Mouse (Mus musculus) hindbrain, embryonic 12.5 days (tissue): ENCODE measurements around the gene Tssc4. TPM values are rescaled to one million over a fixed set of nuclear protein-coding genes. Genes with fewer than 3 reads are reported as not detected.

Experiments used
- ATAC-seq: fragments of 200-750 bp; cut with Nextera tagmentation; 2 replicates; pipeline ENCODE4 v1.8.0; 2017; ENCODE audit warnings: moderate TSS enrichment; ENCODE audit not compliant: low FRiP score
- H3K27ac ChIP-seq: fragments of 300-500 bp; sonication (generic); 2 replicates; pipeline ENCODE4 v1.5.1; 2016; ENCODE audit warnings: mild to moderate bottlenecking
- H3K27me3 ChIP-seq: fragments of 300-500 bp; sonication (generic); 2 replicates; pipeline ENCODE4 v1.6.1; 2016; ENCODE audit warnings: mild to moderate bottlenecking
- H3K36me3 ChIP-seq: fragments of 300-500 bp; sonication (generic); 2 replicates; pipeline ENCODE4 v1.6.1; 2016; ENCODE audit warnings: mild to moderate bottlenecking
- H3K4me1 ChIP-seq: fragments of 300-500 bp; sonication (generic); 2 replicates; pipeline ENCODE4 v1.6.1; 2016
- H3K4me2 ChIP-seq: fragments of 300-500 bp; sonication (generic); replicated peaks from 2 replicates; pipeline ENCODE4 v1.6.1; 2016; ENCODE audit warnings: mild to moderate bottlenecking
- H3K4me3 ChIP-seq: fragments of 300-500 bp; sonication (generic); 2 replicates; pipeline ENCODE4 v1.5.1; 2016; ENCODE audit warnings: mild to moderate bottlenecking
- H3K9ac ChIP-seq: fragments of 300-500 bp; sonication (generic); 2 replicates; pipeline ENCODE4 v1.6.1; 2016; ENCODE audit warnings: mild to moderate bottlenecking, moderate library complexity
- H3K9me3 ChIP-seq: fragments of 300-500 bp; sonication (generic); replicated peaks from 2 replicates; pipeline ENCODE4 v1.6.1; 2016; ENCODE audit warnings: mild to moderate bottlenecking
- WGBS: fragments of 180-500 bp; shearing (Covaris S2); methylation state at CpG from one replicate; pipeline ENCODE4 v1.1.7; 2016; 5-methylcytosine and 5-hydroxymethylcytosine counted together
- polyA plus RNA-seq: library from polyadenylated mRNA; unstranded; fragments of >200 nt; fragmentation: Nextera tagmentation; extraction: Ambion mirVana; gene quantifications from 2 replicates; pipeline ENCODE4 v1.2.1, GENCODE M21; 2016

The Tssc4 gene
- polyA plus RNA-seq, 1 experiment from 2014 or later, result 88.7 TPM

GRCm38 (mm10) chr7:143077351-143077750, 8.3 kb downstream of the Tssc4 start:
- H3K27ac ChIP-seq, result no peak overlapping the region
- H3K4me1 ChIP-seq, result no peaks in the 10 kb centered on the region
- WGBS, result 81% methylated on average over 2 of the region's 2 CpGs
- no peaks in the 10 kb centered on the region for H3K36me3 ChIP-seq
- H3K4me2 ChIP-seq, result no peak overlapping the region
- H3K27me3 ChIP-seq, result no peaks in the 10 kb centered on the region
- no peak overlapping the region for H3K4me3 ChIP-seq
- ATAC-seq, result no peak
- no peak overlapping the region for H3K9ac ChIP-seq
- no peaks in the 10 kb centered on the region for H3K9me3 ChIP-seq

- 76% methylated on average over 6 of the region's 6 CpGs for WGBS
- peaks cover 4% of the 10 kb centered on the region for H3K4me1 ChIP-seq
- H3K27ac ChIP-seq, result no peak overlapping the region
- no peak overlapping the region for H3K4me2 ChIP-seq
- H3K9ac ChIP-seq, result no peak overlapping the region
- H3K9me3 ChIP-seq, result no peaks in the 10 kb centered on the region
- no peaks in the 10 kb centered on the region for H3K27me3 ChIP-seq
- H3K4me3 ChIP-seq, result no peak overlapping the region
- H3K36me3 ChIP-seq, result no peaks in the 10 kb centered on the region
- no peak for ATAC-seq
These were observed 13.0 kb downstream of the Tssc4 start for GRCm38 (mm10) chr7:143082024-143082423.

DNA sequence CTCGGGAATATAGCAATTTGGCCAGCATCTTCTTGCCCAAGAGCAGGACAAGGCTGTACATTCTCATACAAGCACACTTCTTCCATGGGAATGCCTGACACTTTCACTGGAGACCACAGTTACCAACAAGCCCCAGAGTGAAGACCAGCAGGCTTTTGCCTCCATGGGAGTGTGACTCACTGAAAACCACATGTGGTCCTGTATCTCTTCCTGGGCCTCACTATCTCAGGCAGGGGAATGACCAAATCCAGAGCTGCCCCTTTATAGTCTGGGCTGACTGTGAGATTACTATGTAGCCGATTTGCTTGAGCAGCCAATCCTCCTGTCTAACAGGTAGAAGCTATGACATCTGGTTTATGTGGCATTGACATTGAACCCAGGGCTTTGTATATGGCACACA, 14.7 kb downstream of the Tssc4 start:
- WGBS, result 83% methylated on average over 2 of the region's 2 CpGs
- no peak overlapping the region for H3K4me3 ChIP-seq
- H3K4me2 ChIP-seq, result no peak overlapping the region
- H3K27ac ChIP-seq, result no peak overlapping the region
- no peak overlapping the region for H3K9ac ChIP-seq
- H3K4me1 ChIP-seq, result peaks cover 6% of the 10 kb centered on the region
- ATAC-seq, result no peak
- H3K36me3 ChIP-seq, result no peaks in the 10 kb centered on the region
- no peaks in the 10 kb centered on the region for H3K9me3 ChIP-seq
- no peaks in the 10 kb centered on the region for H3K27me3 ChIP-seq

- peak overlapping the region; percentile 48; the same call in 1 of the 2 replicates for H3K27ac ChIP-seq
- H3K9ac ChIP-seq, result no peak overlapping the region
- WGBS, result 52% methylated on average over 2 of the region's 2 CpGs
- no peaks in the 10 kb centered on the region for H3K36me3 ChIP-seq
- no peak overlapping the region for H3K4me3 ChIP-seq
- ATAC-seq, result no peak
- H3K27me3 ChIP-seq, result no peaks in the 10 kb centered on the region
- peaks cover 6% of the 10 kb centered on the region for H3K4me1 ChIP-seq
- no peaks in the 10 kb centered on the region for H3K9me3 ChIP-seq
- H3K4me2 ChIP-seq, result no peak overlapping the region
These were observed 17.3 kb downstream of the Tssc4 start for GRCm38 (mm10) chr7:143086366-143086765.

DNA sequence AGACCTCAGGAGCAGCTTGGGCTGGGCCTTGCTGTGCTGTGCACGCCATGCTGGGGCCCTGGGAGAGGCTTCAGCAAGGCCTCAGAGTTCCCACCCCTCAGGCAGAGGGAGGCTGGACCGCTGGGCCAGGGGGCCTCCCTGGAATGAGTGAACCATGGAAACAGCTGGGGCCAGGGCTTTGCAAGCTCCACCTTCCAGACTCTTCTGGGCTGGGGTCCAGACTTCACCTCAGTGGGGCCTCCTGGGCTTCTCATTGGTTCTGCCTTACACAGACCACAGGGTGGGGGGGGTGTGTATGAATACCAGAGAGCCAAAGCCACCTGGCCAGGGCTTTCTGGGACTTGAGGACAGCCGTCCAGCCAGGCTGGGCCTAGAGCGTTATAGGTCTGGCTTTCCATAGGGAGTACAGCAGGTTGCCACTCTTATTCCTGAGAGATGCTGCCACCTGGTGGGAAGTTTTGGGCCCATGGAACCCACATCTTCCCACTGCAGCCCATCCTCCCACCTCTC, 18.1 kb downstream of the Tssc4 start:
- H3K4me3 ChIP-seq, result no peak overlapping the region
- H3K4me2 ChIP-seq, result 0 out of 2 replicates have a peak overlapping the region, but pooled peaks have one; percentile 13
- WGBS, result 34% methylated on average over 4 of the region's 4 CpGs
- peak overlapping the region; percentile 48; the same call in 1 of the 2 replicates for H3K27ac ChIP-seq
- ATAC-seq, result peak; percentile 50
- H3K9ac ChIP-seq, result no peak overlapping the region
- no peaks in the 10 kb centered on the region for H3K27me3 ChIP-seq
- no peaks in the 10 kb centered on the region for H3K9me3 ChIP-seq
- peaks cover 6% of the 10 kb centered on the region for H3K4me1 ChIP-seq
- no peaks in the 10 kb centered on the region for H3K36me3 ChIP-seq

- WGBS, result 81% methylated on average over 3 of the region's 3 CpGs
- no peak for ATAC-seq
- Histone ChIP-seq H3K4me2 (no peak overlapping the region), H3K4me1 (no peaks in the 10 kb centered on the region), H3K27me3 (no peaks in the 10 kb centered on the region), H3K9ac (no peak overlapping the region), H3K27ac (no peak overlapping the region), H3K36me3 (no peaks in the 10 kb centered on the region), H3K4me3 (no peak overlapping the region), H3K9me3 (no peaks in the 10 kb centered on the region)
These were observed 24.8 kb downstream of the Tssc4 start for GRCm38 (mm10) chr7:143093847-143094246.

DNA sequence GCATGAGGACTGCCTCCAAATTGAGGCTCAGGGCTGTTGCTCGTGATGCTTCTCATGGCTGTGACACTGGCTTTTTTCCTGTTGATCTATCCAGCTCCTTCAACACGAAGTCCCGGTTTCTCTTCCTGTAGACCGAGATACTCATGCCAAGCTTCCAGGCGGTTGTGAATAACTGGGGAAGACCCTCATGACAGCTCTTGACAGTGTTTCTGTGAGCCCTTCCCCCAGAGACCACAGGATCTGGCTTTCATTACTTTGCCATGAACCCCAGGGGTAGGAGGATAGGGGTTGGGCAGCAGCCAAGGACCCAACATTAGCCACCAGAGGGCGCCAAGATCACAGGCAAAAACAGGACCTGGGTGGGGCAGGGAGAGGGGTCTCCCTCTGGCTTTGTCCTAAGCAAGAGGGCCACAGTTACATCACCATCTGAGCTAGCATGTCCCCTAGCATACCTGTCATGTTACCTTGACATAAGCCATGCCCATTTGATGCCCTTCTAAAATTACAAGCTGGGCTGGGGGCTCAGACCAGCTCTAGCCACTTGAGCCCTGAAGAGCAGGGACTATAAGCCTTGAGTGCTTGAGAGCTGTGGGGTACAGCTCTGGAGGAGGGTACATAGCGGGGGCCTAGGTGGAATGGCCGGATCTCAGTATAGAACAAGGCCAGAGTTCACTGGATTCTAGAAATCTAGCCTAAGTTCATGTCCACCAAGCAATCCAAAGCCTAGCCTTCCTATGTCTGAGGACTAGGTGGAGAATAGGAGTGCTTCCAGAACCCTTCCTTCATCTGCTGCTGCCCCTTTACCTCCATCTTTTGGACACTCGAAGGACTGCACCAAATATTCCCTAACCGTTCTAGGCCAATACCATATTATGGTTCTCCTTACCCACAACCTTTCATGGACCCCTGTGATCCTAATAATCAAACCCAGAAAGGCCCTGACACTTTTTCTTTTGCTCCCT, 25.8 kb downstream of the Tssc4 start, which contains the start of gene Trpm5:
TSS of gene Trpm5 (minus strand) at position 51 of the 962 bp plus-strand sequence.
- no peak for ATAC-seq
- Histone ChIP-seq H3K36me3 (no peaks in the 10 kb centered on the region), H3K9ac (no peak within 1 kb of the TSS), H3K27ac (no peak within 1 kb of the TSS), H3K27me3 (no peaks in the 10 kb centered on the region), H3K4me1 (no peaks in the 10 kb centered on the region), H3K4me3 (no peak within 1 kb of the TSS), H3K4me2 (no peak within 1 kb of the TSS), H3K9me3 (no peaks in the 10 kb centered on the region)
- WGBS, result 44% methylated on average over 10 of the region's 10 CpGs

DNA sequence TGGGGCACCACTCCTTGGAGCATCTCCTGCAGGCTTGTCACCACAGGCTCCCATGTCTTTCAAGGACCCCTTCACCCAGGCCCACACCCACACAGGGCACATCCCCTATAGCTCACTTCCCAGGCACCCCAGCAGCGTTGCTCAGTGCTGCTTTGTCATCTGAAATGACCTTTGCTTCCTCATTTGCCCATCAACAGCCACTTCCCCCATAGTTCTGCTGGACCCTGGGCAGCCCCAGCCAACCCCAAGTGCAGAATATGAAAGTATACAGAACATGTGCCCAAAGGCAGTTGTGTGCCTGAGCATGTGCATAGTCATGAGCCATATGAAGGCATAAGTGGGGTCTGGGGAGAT, 26.5 kb downstream of the Tssc4 start:
- 58% methylated on average over 1 of the region's 1 CpGs for WGBS
- Histone ChIP-seq H3K4me2 (no peak overlapping the region), H3K27me3 (no peaks in the 10 kb centered on the region), H3K9me3 (no peaks in the 10 kb centered on the region), H3K9ac (no peak overlapping the region), H3K4me3 (no peak overlapping the region), H3K36me3 (no peaks in the 10 kb centered on the region), H3K4me1 (no peaks in the 10 kb centered on the region), H3K27ac (no peak overlapping the region)
- ATAC-seq, result no peak

DNA sequence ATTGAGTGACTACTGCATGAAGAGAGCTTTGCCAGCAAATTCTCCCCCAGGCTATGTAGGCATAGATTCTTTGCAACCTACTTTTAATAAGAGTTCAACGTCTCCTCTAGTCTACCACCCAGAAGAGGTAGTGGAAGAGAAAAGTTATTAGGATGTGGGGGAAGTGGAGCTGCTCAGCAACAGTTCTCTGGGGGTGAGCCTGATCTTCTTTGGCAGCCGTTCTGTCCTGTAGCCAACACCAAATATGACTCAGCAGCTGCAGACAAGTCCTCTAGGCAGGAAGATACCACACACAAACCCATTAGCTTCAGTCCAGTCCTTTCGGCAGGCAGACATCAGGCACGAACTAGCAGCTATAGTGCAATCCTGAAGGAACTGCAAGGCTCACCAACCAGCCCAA, 31.7 kb downstream of the Tssc4 start:
- no peak overlapping the region for H3K27ac ChIP-seq
- no peaks in the 10 kb centered on the region for H3K9me3 ChIP-seq
- peaks cover 14% of the 10 kb centered on the region for H3K27me3 ChIP-seq
- no peaks in the 10 kb centered on the region for H3K36me3 ChIP-seq
- no peak overlapping the region for H3K4me2 ChIP-seq
- H3K9ac ChIP-seq, result no peak overlapping the region
- 78% methylated on average over 4 of the region's 4 CpGs for WGBS
- no peaks in the 10 kb centered on the region for H3K4me1 ChIP-seq
- no peak for ATAC-seq
- no peak overlapping the region for H3K4me3 ChIP-seq

DNA sequence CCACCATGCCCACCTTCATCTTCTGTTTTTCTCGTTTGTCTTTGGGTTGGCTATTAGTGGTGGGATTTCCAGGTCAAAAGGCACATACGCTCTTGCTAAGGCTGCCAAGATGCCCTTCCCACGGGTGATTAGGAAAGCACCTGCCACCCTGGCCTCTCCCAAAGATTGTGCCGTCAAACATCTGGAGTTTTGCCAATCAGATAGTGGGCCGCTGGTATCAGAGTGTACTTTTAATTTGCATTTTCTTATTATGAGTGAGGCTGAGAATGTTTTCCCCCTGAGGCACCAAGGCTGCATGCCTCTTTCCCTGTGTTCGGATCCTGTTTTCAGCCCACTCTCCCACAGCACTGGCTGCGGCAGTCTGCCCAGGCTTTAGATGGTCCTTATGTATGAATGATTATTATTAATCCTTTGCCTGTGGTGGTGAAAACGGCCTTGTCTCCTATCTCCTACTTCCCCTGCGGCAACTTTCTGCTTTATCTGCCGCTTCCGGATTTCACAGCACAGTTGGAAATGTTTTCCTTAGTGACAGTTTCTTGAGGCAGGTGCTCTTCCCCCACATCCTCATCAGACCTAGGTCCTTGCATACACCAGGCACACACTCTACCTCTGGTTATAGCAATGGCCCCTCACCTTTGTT, 36.3 kb downstream of the Tssc4 start:
- Histone ChIP-seq H3K4me1 (peaks cover 8% of the 10 kb centered on the region), H3K9ac (no peak overlapping the region), H3K27ac (no peak overlapping the region), H3K4me2 (no peak overlapping the region), H3K4me3 (no peak overlapping the region), H3K27me3 (peaks cover 55% of the 10 kb centered on the region), H3K9me3 (no peaks in the 10 kb centered on the region), H3K36me3 (no peaks in the 10 kb centered on the region)
- no peak for ATAC-seq
- 74% methylated on average over 11 of the region's 11 CpGs for WGBS

GRCm38 (mm10) chr7:143106062-143106461, 37.0 kb downstream of the Tssc4 start, which contains the start of gene Kcnq1:
Gene Kcnq1 (plus strand): TSS chr7:143106362.
- no peaks in the 10 kb centered on the region for H3K36me3 ChIP-seq
- peak within 1 kb of the TSS; percentile 55 for H3K4me2 ChIP-seq
- no peak for ATAC-seq
- 69% methylated on average over 4 of the region's 4 CpGs for WGBS
- H3K9me3 ChIP-seq, result no peaks in the 10 kb centered on the region
- peaks cover 8% of the 10 kb centered on the region for H3K4me1 ChIP-seq
- H3K27me3 ChIP-seq, result peaks cover 55% of the 10 kb centered on the region
- H3K27ac ChIP-seq, result no peak within 1 kb of the TSS
- no peak within 1 kb of the TSS for H3K9ac ChIP-seq
- H3K4me3 ChIP-seq, result peak within 1 kb of the TSS; percentile 26

- Histone ChIP-seq H3K4me2 (peak overlapping the region; percentile 55), H3K36me3 (no peaks in the 10 kb centered on the region), H3K9me3 (no peaks in the 10 kb centered on the region), H3K4me3 (peak overlapping the region; percentile 26), H3K4me1 (peaks cover 8% of the 10 kb centered on the region), H3K9ac (no peak overlapping the region), H3K27me3 (peaks cover 55% of the 10 kb centered on the region), H3K27ac (no peak overlapping the region)
- no peak for ATAC-seq
- 6% methylated on average over 55 of the region's 57 CpGs for WGBS
These were observed 37.8 kb downstream of the Tssc4 start for GRCm38 (mm10) chr7:143106672-143107465.
